Mouse (Mus musculus) naive thymus-derived CD4-positive, alpha-beta T cell, adult 2 months (primary cell): ENCODE data around the gene Pdss2.

ENCODE experiments used
- DNase-seq: peaks from one replicate; pipeline ENCODE4 v3.0.0-alpha.2; 2011; ENCODE audit warnings: low read depth

The Pdss2 gene

GRCm38 (mm10) chr10:43440981-43441740, 219.9 kb downstream of the Pdss2 start:
- DNase-seq: no peak

- DNase-seq: no peak
Observed at GRCm38 (mm10) chr10:43448656-43449055, 227.4 kb downstream of the Pdss2 start.

GRCm38 (mm10) chr10:43451848-43452662, 230.8 kb downstream of the Pdss2 start:
- DNase-seq: peak; percentile 63

- no peak for DNase-seq
Observed at GRCm38 (mm10) chr10:43452663-43452996, 231.3 kb downstream of the Pdss2 start.

GRCm38 (mm10) chr10:43454219-43454618, 232.9 kb downstream of the Pdss2 start:
- no peak for DNase-seq

GRCm38 (mm10) chr10:43454671-43455070, 233.4 kb downstream of the Pdss2 start:
- no peak for DNase-seq

- no peak for DNase-seq
Observed at GRCm38 (mm10) chr10:43462821-43463220, 241.5 kb downstream of the Pdss2 start.

- no peak for DNase-seq
Observed at GRCm38 (mm10) chr10:43463227-43463626, 241.9 kb downstream of the Pdss2 start.

GRCm38 (mm10) chr10:43466223-43466622, 244.9 kb downstream of the Pdss2 start:
- DNase-seq: no peak

- peak; percentile 35 for DNase-seq
Observed at GRCm38 (mm10) chr10:43467659-43468058, 246.4 kb downstream of the Pdss2 start.

GRCm38 (mm10) chr10:43468293-43468692, 247.0 kb downstream of the Pdss2 start:
- DNase-seq: no peak

GRCm38 (mm10) chr10:43475376-43475775, 254.1 kb downstream of the Pdss2 start:
- DNase-seq: peak; percentile 63

- DNase-seq: no peak
Observed at GRCm38 (mm10) chr10:43477459-43477858, 256.2 kb downstream of the Pdss2 start.

- DNase-seq: peak; percentile 42
Observed at GRCm38 (mm10) chr10:43477865-43478681, 256.8 kb downstream of the Pdss2 start.

- DNase-seq: peak; percentile 73
Observed at GRCm38 (mm10) chr10:43478751-43479435, 257.6 kb downstream of the Pdss2 start, which contains the start of gene Bend3. Gene Bend3, plus strand, starts transcription at chr10:43478831.

- peak; percentile 91 for DNase-seq
Observed at GRCm38 (mm10) chr10:43479436-43480157, 258.3 kb downstream of the Pdss2 start.

GRCm38 (mm10) chr10:43480227-43480849, 259.1 kb downstream of the Pdss2 start:
- DNase-seq: no peak

GRCm38 (mm10) chr10:43481179-43481578, 259.9 kb downstream of the Pdss2 start:
- no peak for DNase-seq

GRCm38 (mm10) chr10:43482021-43482420, 260.7 kb downstream of the Pdss2 start:
- DNase-seq: no peak

- no peak for DNase-seq
Observed at GRCm38 (mm10) chr10:43483426-43483995, 262.2 kb downstream of the Pdss2 start.
